Mouse (Mus musculus): Measurements from ENCODE around the gene 1700034J05Rik. TPM values are rescaled to one million over a fixed set of nuclear protein-coding genes. Genes with fewer than 3 reads are reported as not detected.

Gene 1700034J05Rik
- total RNA-seq, 1 experiment from 2014 or later: not detected

- ATAC-seq (ENCODE audit: extremely low read depth, insufficient number of reproducible peaks, low FRiP score, poor library complexity, severe bottlenecking): no peak
These were observed 50.6 kb downstream of the 1700034J05Rik start for GRCm38 (mm10) chr6:146903632-146904031.

GRCm38 (mm10) chr6:146901929-146902328, 52.3 kb downstream of the 1700034J05Rik start:
- no peak for ATAC-seq (ENCODE audit: extremely low read depth, insufficient number of reproducible peaks, low FRiP score, poor library complexity, severe bottlenecking)

Other genes starting within 250 kb of the 1700034J05Rik start
- 11.8 and 13.4 TPM in 2 replicates for gene Stk38l, start 229.4 kb downstream of the 1700034J05Rik start, total RNA-seq (2017)
- gene Arntl2, start 158.4 kb downstream of the 1700034J05Rik start, total RNA-seq (2017): 0.93 TPM in 1 of 2 replicates, not detected in the other
- gene Smco2, start 104.3 kb downstream of the 1700034J05Rik start, total RNA-seq (2017): not detected in 2 replicates
- gene Ppfibp1, start 65.9 kb downstream of the 1700034J05Rik start, total RNA-seq (2017): 4.5 and 4.9 TPM in 2 replicates
- 0.49 and 0.70 TPM in 2 replicates for gene Rep15, start 78.2 kb upstream of the 1700034J05Rik start, total RNA-seq (2017)
- 40.4 and 46.9 TPM in 2 replicates for gene Mrps35, start 88.3 kb upstream of the 1700034J05Rik start, total RNA-seq (2017)
- gene Mansc4, start 132.6 kb upstream of the 1700034J05Rik start, total RNA-seq (2017): not detected in 2 replicates
- gene Klhl42, start 137.0 kb upstream of the 1700034J05Rik start, total RNA-seq (2017): 14.9 and 18.0 TPM in 2 replicates